Mouse (Mus musculus) megakaryocyte-erythroid progenitor cell, adult 5 weeks (primary cell): ENCODE results near the gene Olfr1393. TPM values are rescaled to one million over a fixed set of nuclear protein-coding genes. Genes with fewer than 3 reads are reported as not detected.

Experiments
- polyA plus RNA-seq: library from polyadenylated mRNA; stranded (reverse); fragments of >175 nt; gene quantifications from 2 replicates; pipeline ENCODE4 v1.2.3, GENCODE M21; 2012

The Olfr1393 gene
- not detected in 2 replicates for polyA plus RNA-seq

GRCm38 (mm10) chr11:49278222-49278621 is at the start of gene Olfr1393:
Olfr1393 (plus strand) TSS chr11:49278304.

GRCm38 (mm10) chr11:49243727-49244594 is 34.1 kb upstream of the Olfr1393 start, which contains the start of gene Mgat1:
Mgat1 (plus strand) TSS chr11:49244191.

GRCm38 (mm10) chr11:49284982-49285381 is 6.9 kb downstream of the Olfr1393 start, which contains the start of gene Olfr1392:
Olfr1392 (plus strand) TSS chr11:49285282.

GRCm38 (mm10) chr11:49304441-49304840 is 26.3 kb downstream of the Olfr1393 start, which contains the start of gene Olfr10:
Olfr10 (plus strand) TSS chr11:49304741.

GRCm38 (mm10) chr11:49322442-49322841 is 44.3 kb downstream of the Olfr1393 start, which contains the start of gene Olfr1391:
Olfr1391 (plus strand) TSS chr11:49322742.

Other genes starting within 250 kb of the Olfr1393 start
- 0.56 and 1.2 TPM in 2 replicates for gene 9930111J21Rik2, start 227.1 kb upstream of the Olfr1393 start, polyA plus RNA-seq
- gene Tgtp2, start 214.1 kb upstream of the Olfr1393 start, polyA plus RNA-seq = 2.0 and 2.4 TPM in 2 replicates
- gene Ifi47, start 201.7 kb upstream of the Olfr1393 start, polyA plus RNA-seq = 1.7 and 3.0 TPM in 2 replicates
- not detected in 2 replicates for gene Olfr1396, start 163.4 kb upstream of the Olfr1393 start, polyA plus RNA-seq
- 0.16 TPM in 1 of 2 replicates, not detected in the other for gene Olfr1395, start 136.0 kb upstream of the Olfr1393 start, polyA plus RNA-seq
- not detected in 2 replicates for gene Olfr1394, start 123.9 kb upstream of the Olfr1393 start, polyA plus RNA-seq
- gene Btnl9, start 91.1 kb upstream of the Olfr1393 start, polyA plus RNA-seq = 2.5 and 3.4 TPM in 2 replicates
- 6.1 and 8.1 TPM in 2 replicates for gene Zfp62, start 75.0 kb upstream of the Olfr1393 start, polyA plus RNA-seq
- 80.0 and 139 TPM in 2 replicates for gene Mgat1, start 34.1 kb upstream of the Olfr1393 start, polyA plus RNA-seq
- not detected in 2 replicates for gene Olfr1392, start 7.0 kb downstream of the Olfr1393 start, polyA plus RNA-seq
- not detected in 2 replicates for gene Olfr10, start 26.4 kb downstream of the Olfr1393 start, polyA plus RNA-seq
- gene Olfr1391, start 44.4 kb downstream of the Olfr1393 start, polyA plus RNA-seq = 0.10 TPM in 1 of 2 replicates, not detected in the other
- not detected in 2 replicates for gene Olfr1390, start 56.9 kb downstream of the Olfr1393 start, polyA plus RNA-seq
- gene Olfr1389, start 144.8 kb downstream of the Olfr1393 start, polyA plus RNA-seq = not detected in 2 replicates
- gene Olfr1388, start 158.3 kb downstream of the Olfr1393 start, polyA plus RNA-seq = not detected in 2 replicates
- not detected in 2 replicates for gene Olfr1387, start 177.0 kb downstream of the Olfr1393 start, polyA plus RNA-seq
- not detected in 2 replicates for gene Olfr1386, start 186.7 kb downstream of the Olfr1393 start, polyA plus RNA-seq
- gene Olfr1385, start 210.8 kb downstream of the Olfr1393 start, polyA plus RNA-seq = 0.03 TPM in 1 of 2 replicates, not detected in the other
- not detected in 2 replicates for gene Olfr1384, start 228.4 kb downstream of the Olfr1393 start, polyA plus RNA-seq
- gene Olfr1383, start 241.3 kb downstream of the Olfr1393 start, polyA plus RNA-seq = not detected in 2 replicates
- gene Olfr1382, start 249.9 kb downstream of the Olfr1393 start, polyA plus RNA-seq = not detected in 2 replicates